In the genomic region with DNA sequence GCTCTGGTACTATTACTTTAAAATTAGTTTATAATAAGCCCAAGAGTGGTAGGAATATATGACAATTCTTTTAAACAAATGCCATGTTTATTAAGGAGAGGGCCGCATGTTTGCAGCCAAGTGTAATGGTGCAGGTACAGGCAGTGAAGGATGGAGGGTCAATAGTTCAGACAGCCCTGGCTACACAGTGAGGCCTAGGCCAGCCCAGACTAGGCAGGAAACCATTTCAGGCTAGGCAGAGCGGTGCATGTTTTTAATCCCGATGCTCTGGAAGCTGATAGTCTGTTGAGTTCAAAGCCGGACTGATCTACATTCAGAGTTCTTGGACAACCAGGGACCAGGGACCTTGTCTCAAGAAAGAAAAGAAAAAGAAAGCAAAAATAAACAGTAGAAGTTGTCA, we compare ENCODE assay signal across 10 mouse cellular contexts. TPM values are rescaled to one million over a fixed set of nuclear protein-coding genes. Genes with fewer than 3 reads are reported as not detected.
DNase-seq lines count a peak whose midpoint lies in the region; ATAC-seq lines count a peak whose summit lies in the region.
"Had no signal": no experiment of that assay in that cellular context is flagged by ENCODE, and none has a peak within 500 bp of the region (broad histone marks: within the 10 kb centered on the region; RNA-seq: fewer than 3 reads in every experiment).

No protein-coding gene starts in this region.

- peaks cover 16% of the 10 kb centered on the region for H3K4me1 ChIP-seq in hindbrain, embryonic 14.5 days (replicated peaks; ENCODE audit: control insufficient read depth, insufficient read depth, low read length)
- peaks cover 39% of the 10 kb centered on the region for H3K4me1 ChIP-seq in hindbrain, embryonic 12.5 days
- H3K4me1 ChIP-seq in neural tube, embryonic 13.5 days (replicated peaks) = peaks cover 48% of the 10 kb centered on the region
- H3K4me1 ChIP-seq in forebrain, embryonic 14.5 days (ENCODE audit: control insufficient read depth, insufficient read depth, low read length) = peaks cover 3% of the 10 kb centered on the region; the same call in 1 of the 2 replicates

- 77% methylated on average over 4 of the region's 4 CpGs for WGBS in hindbrain, embryonic 14.5 days
- WGBS in hindbrain, embryonic 12.5 days = 66% methylated on average over 4 of the region's 4 CpGs
- 66% methylated on average over 4 of the region's 4 CpGs for WGBS in neural tube, embryonic 13.5 days
- 81% methylated on average over 4 of the region's 4 CpGs for WGBS in forebrain, embryonic 14.5 days

- H3K9me3 ChIP-seq in hindbrain, embryonic 14.5 days (ENCODE audit: control insufficient read depth, low read length) = no peaks in the 10 kb centered on the region
- H3K9me3 ChIP-seq in hindbrain, embryonic 12.5 days (replicated peaks) = no peaks in the 10 kb centered on the region
- no peaks in the 10 kb centered on the region for H3K9me3 ChIP-seq in neural tube, embryonic 13.5 days
- H3K9me3 ChIP-seq in forebrain, embryonic 14.5 days (replicated peaks; ENCODE audit: control insufficient read depth, low read length) = no peaks in the 10 kb centered on the region
- H3K9me3 ChIP-seq: midbrain, embryonic 12.5 days had no signal

- peak overlapping the region; percentile 38; the same call in 1 of the 2 replicates for H3K27ac ChIP-seq in hindbrain, embryonic 14.5 days
- H3K27ac ChIP-seq in hindbrain, embryonic 12.5 days = no peak overlapping the region; the same call in 1 of the 2 replicates
- no peak overlapping the region for H3K27ac ChIP-seq in neural tube, embryonic 13.5 days (replicated peaks)
- H3K27ac ChIP-seq in forebrain, embryonic 14.5 days (ENCODE audit: low read depth, low read length) = no peak overlapping the region
- H3K27ac ChIP-seq: midbrain, embryonic 12.5 days had no signal

- H3K36me3 ChIP-seq in hindbrain, embryonic 14.5 days (replicated peaks; ENCODE audit: control insufficient read depth, insufficient read depth) = no peaks in the 10 kb centered on the region; the same call in 1 of the 2 replicates
- peaks cover 2% of the 10 kb centered on the region for H3K36me3 ChIP-seq in hindbrain, embryonic 12.5 days
- H3K36me3 ChIP-seq in neural tube, embryonic 13.5 days = 0 out of 2 replicates have a peak, but pooled peaks cover 4% of the 10 kb centered on the region
- H3K36me3 ChIP-seq in forebrain, embryonic 14.5 days (ENCODE audit: control insufficient read depth, insufficient read depth, low read length) = 0 out of 2 replicates have a peak, but pooled peaks cover 3% of the 10 kb centered on the region
- H3K36me3 ChIP-seq: midbrain, embryonic 12.5 days had no signal

- no peak overlapping the region for H3K4me3 ChIP-seq in hindbrain, embryonic 14.5 days (replicated peaks; ENCODE audit: low read length)
- no peak overlapping the region for H3K4me3 ChIP-seq in hindbrain, embryonic 12.5 days
- no peak overlapping the region for H3K4me3 ChIP-seq in neural tube, embryonic 13.5 days
- no peak overlapping the region for H3K4me3 ChIP-seq in forebrain, embryonic 14.5 days (ENCODE audit: low read depth, low read length)
- H3K4me3 ChIP-seq: midbrain, embryonic 12.5 days had no signal

- no peak overlapping the region for H3K4me2 ChIP-seq in hindbrain, embryonic 14.5 days (replicated peaks)
- no peak overlapping the region for H3K4me2 ChIP-seq in hindbrain, embryonic 12.5 days (replicated peaks)
- H3K4me2 ChIP-seq in neural tube, embryonic 13.5 days = no peak overlapping the region
- no peak overlapping the region for H3K4me2 ChIP-seq in forebrain, embryonic 14.5 days (ENCODE audit: low read length)
- H3K4me2 ChIP-seq: midbrain, embryonic 12.5 days had no signal

- no peak for DNase-seq in hindbrain, embryonic 14.5 days (ENCODE audit: low spot score)
- DNase-seq in neural tube, embryonic 10.5 days (ENCODE audit: extremely low spot score, low spot score) = no peak
- peak; percentile 37 to 39 for DNase-seq in kidney, postnatal 36 days
- DNase-seq in forebrain, embryonic 14.5 days (ENCODE audit: low spot score) = no peak
- DNase-seq in left cerebral cortex, adult 8-10 months (ENCODE audit: low spot score in 2 of 2) = no peak
- DNase-seq: left cerebral cortex, postnatal 4 days; spleen, adult 18-20 months had no signal

- H3K9ac ChIP-seq in hindbrain, embryonic 14.5 days = no peak overlapping the region
- no peak overlapping the region for H3K9ac ChIP-seq in hindbrain, embryonic 12.5 days
- H3K9ac ChIP-seq in neural tube, embryonic 13.5 days = no peak overlapping the region
- H3K9ac ChIP-seq in forebrain, embryonic 14.5 days (ENCODE audit: low read length) = no peak overlapping the region
- H3K9ac ChIP-seq: midbrain, embryonic 12.5 days had no signal

- no peak for ATAC-seq in hindbrain, embryonic 14.5 days (ENCODE audit: low FRiP score)
- no peak for ATAC-seq in hindbrain, embryonic 12.5 days (ENCODE audit: low FRiP score)
- peak; percentile 47 for ATAC-seq in neural tube, embryonic 13.5 days (ENCODE audit: low read depth)
- no peak for ATAC-seq in forebrain, embryonic 14.5 days

- no peaks in the 10 kb centered on the region for H3K27me3 ChIP-seq in hindbrain, embryonic 14.5 days (ENCODE audit: control insufficient read depth, insufficient read depth, low read length)
- H3K27me3 ChIP-seq in hindbrain, embryonic 12.5 days = no peaks in the 10 kb centered on the region
- H3K27me3 ChIP-seq in neural tube, embryonic 13.5 days = no peaks in the 10 kb centered on the region
- H3K27me3 ChIP-seq in forebrain, embryonic 14.5 days (replicated peaks; ENCODE audit: control insufficient read depth, insufficient read depth, low read length) = no peaks in the 10 kb centered on the region
- H3K27me3 ChIP-seq: midbrain, embryonic 12.5 days had no signal

RNA-seq across cellular contexts. Expression of a gene that starts 17.8 kb away (rescaled TPM):
- 13.1 and 14.9 TPM in 2 replicates for polyA plus RNA-seq in hindbrain, embryonic 14.5 days (2014; fragmentation: Nextera tagmentation; extraction: Ambion mirVana)
- 27.5 and 30.4 TPM in 2 replicates for polyA plus RNA-seq in hindbrain, embryonic 12.5 days (2016; fragmentation: Nextera tagmentation; extraction: Ambion mirVana)
- polyA plus RNA-seq in neural tube, embryonic 13.5 days (2015; fragmentation: Nextera tagmentation; extraction: Ambion mirVana) = 11.5 and 13.4 TPM in 2 replicates
- 9.6 and 10.9 TPM in 2 replicates for polyA plus RNA-seq in forebrain, embryonic 14.5 days (2014; fragmentation: Nextera tagmentation; extraction: Ambion mirVana)
- total RNA-seq in left cerebral cortex, adult 8-10 months (2022) = 10 to 100 TPM; 26.6 to 27.7 (median 27.2) TPM

Comparison
In these comparisons a context has a peak if more than half of its experiments do, and no peak if none do; other contexts are left out.
1. DNase-seq: peak in kidney, postnatal 36 days (2 of 2); none in hindbrain, embryonic 14.5 days (single experiment), neural tube, embryonic 10.5 days (single experiment), forebrain, embryonic 14.5 days (single experiment) and left cerebral cortex, adult 8-10 months (0 of 2).